Mouse (Mus musculus): Measurements from ENCODE around the gene Efcab10.
A peak's percentile ranks its signal among the peaks of the same experiment; 100 is the strongest.

DNA sequence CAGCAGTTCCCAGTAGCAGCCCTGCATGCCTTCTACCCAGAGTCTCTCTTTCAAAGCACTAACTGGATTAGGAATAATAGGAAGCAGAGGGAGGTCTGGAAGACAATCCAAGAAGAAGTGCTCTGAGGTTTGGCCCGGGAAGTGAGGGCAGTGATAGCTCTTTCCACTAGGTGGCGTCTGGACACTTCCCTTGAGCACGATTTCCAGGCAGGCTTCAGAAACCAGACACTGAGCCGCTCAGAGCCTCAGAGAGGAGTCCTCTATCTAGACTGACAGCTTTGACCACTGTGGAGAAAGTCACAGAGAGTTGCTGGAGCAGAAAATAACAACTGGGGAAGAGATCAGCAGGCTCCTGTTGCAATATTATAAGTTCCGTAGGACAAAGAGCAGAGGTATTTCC is 5.8 kb upstream of the Efcab10 start:
- no peak for TF ChIP-seq E2F4 (IDR thresholded peaks at IDR 0.05; ENCODE audit: insufficient replicate concordance, low read depth, low read length)
- TF ChIP-seq MAFK (IDR thresholded peaks at IDR 0.05; ENCODE audit: insufficient replicate concordance, low read length), result no peak
- TF ChIP-seq EP300 (IDR thresholded peaks at IDR 0.05; ENCODE audit: low read length), result no peak
- TF ChIP-seq CTCF (conservative IDR thresholded peaks at IDR 0.05 in 1 of 2, IDR thresholded peaks at IDR 0.05 in 1 of 2; ENCODE audit: low read depth in 2 of 2, low read length in 2 of 2), result peak; percentile 69 to 89
- no peak for TF ChIP-seq POLR2A (IDR thresholded peaks at IDR 0.05; ENCODE audit: low read depth, low read length)
- TF ChIP-seq TCF12 (IDR thresholded peaks at IDR 0.05; ENCODE audit: low read depth, low read length), result no peak
- no peak for TF ChIP-seq CHD1 (IDR thresholded peaks at IDR 0.05; ENCODE audit: low read depth, low read length)
- TF ChIP-seq RAD21 (IDR thresholded peaks at IDR 0.05; ENCODE audit: low read depth, low read length), result peak; percentile 80
- no peak for TF ChIP-seq USF1 (IDR thresholded peaks at IDR 0.05; ENCODE audit: low read depth, low read length)
- TF ChIP-seq MYC (IDR thresholded peaks at IDR 0.05; ENCODE audit: low read depth, low read length), result no peak
- TF ChIP-seq ZMIZ1 (IDR thresholded peaks at IDR 0.05; ENCODE audit: low read depth, low read length), result no peak
- no peak for TF ChIP-seq CHD2 (IDR thresholded peaks at IDR 0.05; ENCODE audit: low read length)
- TF ChIP-seq ZC3H11A (IDR thresholded peaks at IDR 0.05; ENCODE audit: low read depth, low read length), result no peak
- TF ChIP-seq BHLHE40 (IDR thresholded peaks at IDR 0.05; ENCODE audit: low read depth, low read length), result no peak
